Mouse (Mus musculus): ENCODE data around the gene Gtf2e1. TPM values are rescaled to one million over a fixed set of nuclear protein-coding genes. Genes with fewer than 3 reads are reported as not detected.

Gene Gtf2e1
- total and polyA plus RNA-seq, 3 experiments: 3.3 to 6.6 (median 6.4) TPM

DNA sequence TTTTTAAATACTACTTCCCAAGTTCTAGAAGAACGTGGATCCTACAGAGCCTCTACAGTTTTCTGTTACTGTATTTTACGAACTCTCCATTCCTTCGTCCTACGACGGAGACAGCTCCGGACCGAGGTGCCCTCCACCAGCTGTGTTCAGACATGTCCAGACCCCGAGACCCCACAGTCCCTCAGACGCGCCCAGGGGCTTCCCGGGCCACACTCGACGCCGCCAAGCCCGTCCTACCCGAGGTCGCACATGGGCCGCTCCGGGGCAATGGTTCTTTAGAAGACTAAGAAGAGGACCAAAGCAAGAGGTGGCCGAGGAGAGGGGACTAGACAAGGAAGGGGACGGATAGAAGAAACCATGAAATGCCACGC lies 364 bp downstream of the Gtf2e1 start:
- DNase-seq: no peak
- intact Hi-C loops (cut with DNase I): loop anchor here (2.0 to 10.0 kb wide), 2 partner anchors 116 to 276 kb away; partner anchors contain the start of gene Ndufb4
- Histone ChIP-seq H3K9ac (ENCODE audit: low read depth, low read length) (peak overlapping the region; percentile 85), H3K4me3 (peak overlapping the region; percentile 79), H3K36me3 (ENCODE audit: control insufficient read depth, insufficient read depth, low read length) (peaks cover 10% of the 10 kb centered on the region), H3K27ac (peak overlapping the region; percentile 98), H3K4me1 (ENCODE audit: control insufficient read depth, insufficient read depth, low read length) (peaks cover 4% of the 10 kb centered on the region), H3K79me2 (replicated peaks; ENCODE audit: control insufficient read depth, insufficient read depth, low read length) (no peaks in the 10 kb centered on the region), H3K27me3 (ENCODE audit: control insufficient read depth, insufficient read depth, low read length) (no peaks in the 10 kb centered on the region)
- TF ChIP-seq CTCF (IDR thresholded peaks at IDR 0.05) (no peak), POLR2A (IDR thresholded peaks at IDR 0.05; ENCODE audit: insufficient read depth, low read depth, low read length) (no peak), EP300 (IDR thresholded peaks at IDR 0.05; ENCODE audit: insufficient read depth, low read depth, low read length) (no peak)
- 1% methylated on average over 22 of the region's 22 CpGs for WGBS

- 60% methylated on average over 8 of the region's 8 CpGs for WGBS
- H3K79me2 ChIP-seq (replicated peaks; ENCODE audit: control insufficient read depth, insufficient read depth, low read length): no peaks in the 10 kb centered on the region
- no peak for TF ChIP-seq POLR2A (IDR thresholded peaks at IDR 0.05; ENCODE audit: insufficient read depth, low read depth, low read length)
- TF ChIP-seq CTCF (IDR thresholded peaks at IDR 0.05): no peak
- no peak for TF ChIP-seq EP300 (IDR thresholded peaks at IDR 0.05; ENCODE audit: insufficient read depth, low read depth, low read length)
- intact Hi-C loops (cut with DNase I): loop anchor here (10.0 kb wide), 1 partner anchor 281 kb away; no protein-coding TSS in a partner anchor
- H3K9ac ChIP-seq (ENCODE audit: low read depth, low read length): no peak overlapping the region
- peaks cover 16% of the 10 kb centered on the region for H3K36me3 ChIP-seq (ENCODE audit: control insufficient read depth, insufficient read depth, low read length)
- no peaks in the 10 kb centered on the region for H3K27me3 ChIP-seq (ENCODE audit: control insufficient read depth, insufficient read depth, low read length)
- H3K27ac ChIP-seq: no peak overlapping the region
- no peak for DNase-seq
- peaks cover 1% of the 10 kb centered on the region for H3K4me1 ChIP-seq (ENCODE audit: control insufficient read depth, insufficient read depth, low read length)
- no peak overlapping the region for H3K4me3 ChIP-seq
These were observed 6.1 kb downstream of the Gtf2e1 start for GRCm38 (mm10) chr16:37533369-37534068.

GRCm38 (mm10) chr16:37532046-37532445 lies 7.5 kb downstream of the Gtf2e1 start:
- Histone ChIP-seq H3K27me3 (ENCODE audit: control insufficient read depth, insufficient read depth, low read length) (no peaks in the 10 kb centered on the region), H3K4me1 (ENCODE audit: control insufficient read depth, insufficient read depth, low read length) (peaks cover 1% of the 10 kb centered on the region), H3K36me3 (ENCODE audit: control insufficient read depth, insufficient read depth, low read length) (peaks cover 16% of the 10 kb centered on the region), H3K9ac (ENCODE audit: low read depth, low read length) (no peak overlapping the region), H3K4me3 (no peak overlapping the region), H3K27ac (no peak overlapping the region), H3K79me2 (replicated peaks; ENCODE audit: control insufficient read depth, insufficient read depth, low read length) (no peaks in the 10 kb centered on the region)
- TF ChIP-seq EP300 (IDR thresholded peaks at IDR 0.05; ENCODE audit: insufficient read depth, low read depth, low read length) (no peak), POLR2A (IDR thresholded peaks at IDR 0.05; ENCODE audit: insufficient read depth, low read depth, low read length) (no peak), CTCF (IDR thresholded peaks at IDR 0.05) (no peak)
- DNase-seq: no peak
- intact Hi-C loops (cut with DNase I): loop anchor here (10.0 kb wide), 1 partner anchor 283 kb away; no protein-coding TSS in a partner anchor
- 70% methylated on average over 1 of the region's 1 CpGs for WGBS

GRCm38 (mm10) chr16:37530170-37530569 lies 9.4 kb downstream of the Gtf2e1 start:
- no peak overlapping the region for H3K27ac ChIP-seq
- 88% methylated on average over 6 of the region's 6 CpGs for WGBS
- no peak overlapping the region for H3K9ac ChIP-seq (ENCODE audit: low read depth, low read length)
- DNase-seq: no peak
- H3K4me3 ChIP-seq: no peak overlapping the region
- H3K4me1 ChIP-seq (ENCODE audit: control insufficient read depth, insufficient read depth, low read length): peaks cover 1% of the 10 kb centered on the region
- intact Hi-C loops (cut with DNase I): loop anchor here (10.0 kb wide), 1 partner anchor 285 kb away; no protein-coding TSS in a partner anchor
- peaks cover 22% of the 10 kb centered on the region for H3K36me3 ChIP-seq (ENCODE audit: control insufficient read depth, insufficient read depth, low read length)
- no peaks in the 10 kb centered on the region for H3K79me2 ChIP-seq (replicated peaks; ENCODE audit: control insufficient read depth, insufficient read depth, low read length)
- no peak for TF ChIP-seq POLR2A (IDR thresholded peaks at IDR 0.05; ENCODE audit: insufficient read depth, low read depth, low read length)
- no peak for TF ChIP-seq EP300 (IDR thresholded peaks at IDR 0.05; ENCODE audit: insufficient read depth, low read depth, low read length)
- no peak for TF ChIP-seq CTCF (IDR thresholded peaks at IDR 0.05)
- H3K27me3 ChIP-seq (ENCODE audit: control insufficient read depth, insufficient read depth, low read length): no peaks in the 10 kb centered on the region

DNA sequence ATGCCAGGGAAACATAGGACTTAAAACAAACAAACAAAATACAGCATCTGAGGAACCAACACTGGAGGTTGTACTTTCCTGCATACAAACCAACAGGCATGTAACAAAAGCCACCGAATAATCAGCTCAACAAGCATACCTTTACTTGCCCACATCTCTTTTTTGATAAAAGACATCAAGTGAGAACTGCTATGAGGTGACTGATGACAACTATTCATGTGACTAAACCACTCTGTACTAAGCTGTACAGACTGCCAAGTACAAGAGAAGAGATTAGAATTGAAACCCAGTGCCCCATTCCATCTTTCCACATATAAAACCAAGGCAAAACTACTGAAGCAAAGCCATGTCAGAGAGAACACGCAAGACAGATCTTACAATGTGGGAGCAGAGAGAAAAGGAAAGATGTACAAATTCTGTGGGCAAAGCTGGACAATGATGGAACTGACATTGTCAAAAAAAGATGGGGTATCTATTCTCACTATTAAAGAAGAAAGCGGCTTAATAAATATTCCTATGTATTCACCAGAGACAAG lies 12.8 kb downstream of the Gtf2e1 start:
- WGBS: 73% methylated on average over 3 of the region's 3 CpGs
- H3K27ac ChIP-seq: no peak overlapping the region
- H3K4me3 ChIP-seq: no peak overlapping the region
- H3K27me3 ChIP-seq (ENCODE audit: control insufficient read depth, insufficient read depth, low read length): no peaks in the 10 kb centered on the region
- no peak overlapping the region for H3K9ac ChIP-seq (ENCODE audit: low read depth, low read length)
- H3K36me3 ChIP-seq (ENCODE audit: control insufficient read depth, insufficient read depth, low read length): peaks cover 14% of the 10 kb centered on the region
- TF ChIP-seq POLR2A (IDR thresholded peaks at IDR 0.05; ENCODE audit: insufficient read depth, low read depth, low read length): no peak
- no peak for TF ChIP-seq CTCF (IDR thresholded peaks at IDR 0.05)
- no peak for TF ChIP-seq EP300 (IDR thresholded peaks at IDR 0.05; ENCODE audit: insufficient read depth, low read depth, low read length)
- intact Hi-C loops (cut with DNase I): no loop called here
- no peak for DNase-seq
- H3K4me1 ChIP-seq (ENCODE audit: control insufficient read depth, insufficient read depth, low read length): no peaks in the 10 kb centered on the region
- H3K79me2 ChIP-seq (replicated peaks; ENCODE audit: control insufficient read depth, insufficient read depth, low read length): no peaks in the 10 kb centered on the region

- Histone ChIP-seq H3K27me3 (ENCODE audit: control insufficient read depth, insufficient read depth, low read length) (no peaks in the 10 kb centered on the region), H3K4me1 (ENCODE audit: control insufficient read depth, insufficient read depth, low read length) (no peaks in the 10 kb centered on the region), H3K9ac (ENCODE audit: low read depth, low read length) (no peak overlapping the region), H3K79me2 (replicated peaks; ENCODE audit: control insufficient read depth, insufficient read depth, low read length) (no peaks in the 10 kb centered on the region), H3K27ac (no peak overlapping the region), H3K4me3 (no peak overlapping the region), H3K36me3 (ENCODE audit: control insufficient read depth, insufficient read depth, low read length) (peaks cover 14% of the 10 kb centered on the region)
- intact Hi-C loops (cut with DNase I): no loop called here
- WGBS: 93% methylated on average over 2 of the region's 2 CpGs
- TF ChIP-seq POLR2A (IDR thresholded peaks at IDR 0.05; ENCODE audit: insufficient read depth, low read depth, low read length): no peak
- TF ChIP-seq EP300 (IDR thresholded peaks at IDR 0.05; ENCODE audit: insufficient read depth, low read depth, low read length): no peak
- no peak for TF ChIP-seq CTCF (IDR thresholded peaks at IDR 0.05)
- no peak for DNase-seq
These were observed 14.5 kb downstream of the Gtf2e1 start for GRCm38 (mm10) chr16:37525121-37525520.
